ENCODE assay signal across 11 mouse cellular contexts in the genomic region with DNA sequence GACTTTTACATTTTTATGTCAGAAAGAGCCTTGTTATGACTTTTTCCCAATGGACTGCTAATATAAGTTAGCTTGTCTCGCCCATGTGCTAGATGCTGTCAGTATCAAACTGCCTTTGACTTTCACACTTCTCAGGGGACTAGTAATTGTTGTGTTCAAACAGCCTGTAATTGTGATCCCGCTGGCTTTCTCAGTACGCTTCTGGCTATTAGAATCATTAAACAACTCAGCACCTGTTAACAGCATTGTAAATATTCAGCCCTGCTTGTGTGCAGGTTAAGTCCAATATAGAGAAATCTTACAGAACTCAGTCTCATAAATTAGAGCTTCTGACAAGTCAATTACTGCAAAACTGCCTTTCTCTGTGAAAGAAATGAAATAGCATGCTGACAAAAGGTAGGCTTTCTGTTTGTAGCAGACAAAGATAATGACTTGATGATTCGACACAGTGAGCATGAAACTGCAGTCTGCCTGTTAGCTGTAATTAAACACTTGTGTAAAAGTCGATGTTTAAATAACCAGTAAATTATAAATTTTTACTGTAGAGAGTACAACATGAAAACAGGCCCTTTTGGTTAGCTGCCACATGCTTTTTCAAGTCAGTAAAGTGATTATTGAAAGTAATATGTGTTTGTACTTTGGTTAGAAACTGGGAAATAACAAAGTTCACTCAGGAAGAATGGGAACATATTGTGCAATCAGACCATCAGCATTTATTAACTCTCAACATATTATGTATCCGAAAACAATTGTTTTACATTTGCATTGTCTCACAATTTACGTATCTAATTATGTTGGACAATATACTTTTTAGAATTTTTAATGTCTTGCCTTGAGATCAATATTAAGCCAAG.
DNase-seq lines count a peak whose midpoint lies in the region; ATAC-seq and TF ChIP-seq lines count a peak whose summit lies in the region.
"Had no signal": no experiment of that assay in that cellular context is flagged by ENCODE, and none has a peak within 500 bp of the region (broad histone marks: within the 10 kb centered on the region; RNA-seq: fewer than 3 reads in every experiment).

No protein-coding gene starts in this region.

- H3K36me3 ChIP-seq in liver, embryonic 12.5 days: peaks cover 10% of the 10 kb centered on the region
- no peaks in the 10 kb centered on the region for H3K36me3 ChIP-seq in hindbrain, postnatal 0 days (ENCODE audit: insufficient read depth, low read length)
- H3K36me3 ChIP-seq in neural tube, embryonic 14.5 days (ENCODE audit: control insufficient read depth, insufficient read depth, low read length): no peaks in the 10 kb centered on the region

- H3K4me3 ChIP-seq in liver, embryonic 12.5 days: no peak overlapping the region
- H3K4me3 ChIP-seq in hindbrain, postnatal 0 days (ENCODE audit: low read length): no peak overlapping the region
- no peak overlapping the region for H3K4me3 ChIP-seq in neural tube, embryonic 14.5 days (ENCODE audit: low read depth, low read length)

- no peak for DNase-seq in liver
- peak; percentile 54 for DNase-seq in embryo, embryonic 10.5 days (ENCODE audit: low spot score)
- peak; percentile 18 for DNase-seq in hindbrain, postnatal 0 days (ENCODE audit: low spot score)
- DNase-seq in adrenal gland, adult 8-10 months: no peak
- DNase-seq in spleen, postnatal 4 days (ENCODE audit: low spot score in 2 of 2): no peak
- no peak for DNase-seq in layer of hippocampus, adult 11-12 months (ENCODE audit: low spot score)
- DNase-seq: adrenal gland, postnatal 36 days; cerebellum, adult 9-11 months had no signal

- no peak overlapping the region for H3K4me2 ChIP-seq in liver, embryonic 12.5 days
- H3K4me2 ChIP-seq in hindbrain, postnatal 0 days (ENCODE audit: low read depth, low read length): no peak overlapping the region
- no peak overlapping the region for H3K4me2 ChIP-seq in neural tube, embryonic 14.5 days (ENCODE audit: low read depth, low read length)

- H3K9ac ChIP-seq in liver, embryonic 12.5 days: no peak overlapping the region
- no peak overlapping the region for H3K9ac ChIP-seq in hindbrain, postnatal 0 days (replicated peaks; ENCODE audit: low read length)
- no peak overlapping the region for H3K9ac ChIP-seq in neural tube, embryonic 14.5 days (replicated peaks; ENCODE audit: low read depth, low read length)

- H3K27ac ChIP-seq in liver, embryonic 12.5 days: 0 out of 2 replicates have a peak overlapping the region, but pooled peaks have one; percentile 14
- no peak overlapping the region for H3K27ac ChIP-seq in hindbrain, postnatal 0 days
- no peak overlapping the region for H3K27ac ChIP-seq in neural tube, embryonic 14.5 days (ENCODE audit: low read depth, low read length)

- no peak for TF ChIP-seq CTCF in hindbrain, postnatal 0 days (IDR thresholded peaks at IDR 0.05; ENCODE audit: low read depth)

- no peaks in the 10 kb centered on the region for H3K27me3 ChIP-seq in liver, embryonic 12.5 days (replicated peaks)
- no peaks in the 10 kb centered on the region for H3K27me3 ChIP-seq in hindbrain, postnatal 0 days (ENCODE audit: insufficient read depth, low read length)
- peaks cover 3% of the 10 kb centered on the region; the same call in 1 of the 2 replicates for H3K27me3 ChIP-seq in neural tube, embryonic 14.5 days (ENCODE audit: control insufficient read depth, insufficient read depth, low read length)

- H3K9me3 ChIP-seq in liver, embryonic 12.5 days (replicated peaks): no peaks in the 10 kb centered on the region
- H3K9me3 ChIP-seq in hindbrain, postnatal 0 days (ENCODE audit: low read length): no peaks in the 10 kb centered on the region
- H3K9me3 ChIP-seq in neural tube, embryonic 14.5 days (ENCODE audit: control insufficient read depth, low read length): no peaks in the 10 kb centered on the region

- WGBS in liver, embryonic 12.5 days (ENCODE audit: insufficient replicate concordance): 73% methylated on average over 7 of the region's 7 CpGs
- WGBS in hindbrain, postnatal 0 days: 46% methylated on average over 7 of the region's 7 CpGs
- 22% methylated on average over 7 of the region's 7 CpGs for WGBS in neural tube, embryonic 14.5 days

- 0 out of 2 replicates have a peak, but pooled peaks cover 3% of the 10 kb centered on the region for H3K4me1 ChIP-seq in liver, embryonic 12.5 days
- H3K4me1 ChIP-seq in hindbrain, postnatal 0 days (ENCODE audit: insufficient read depth, low read length): no peaks in the 10 kb centered on the region
- H3K4me1 ChIP-seq in neural tube, embryonic 14.5 days (ENCODE audit: control insufficient read depth, insufficient read depth, low read length): no peaks in the 10 kb centered on the region

- ATAC-seq in liver, embryonic 12.5 days: no peak
- ATAC-seq in hindbrain, postnatal 0 days: no peak
- peak; percentile 93 for ATAC-seq in neural tube, embryonic 14.5 days (ENCODE audit: low read depth)
- ATAC-seq: lung, postnatal 0 days had no signal

Comparison
In these comparisons a context has a peak if more than half of its experiments do, and no peak if none do; other contexts are left out.
1. DNase-seq: peak in embryo, embryonic 10.5 days (single experiment) and hindbrain, postnatal 0 days (single experiment); none in liver (single experiment), adrenal gland, adult 8-10 months (single experiment), spleen, postnatal 4 days (0 of 2) and layer of hippocampus, adult 11-12 months (single experiment).